Mouse (Mus musculus) megakaryocyte-erythroid progenitor cell, adult 5 weeks (primary cell): ENCODE results near the gene Gm20765. TPM values are rescaled to one million over a fixed set of nuclear protein-coding genes. Genes with fewer than 3 reads are reported as not detected.

Source experiments
- polyA plus RNA-seq: library from polyadenylated mRNA; stranded (reverse); fragments of >175 nt; gene quantifications from 2 replicates; pipeline ENCODE4 v1.2.3, GENCODE M21; 2012

Gene Gm20765
- not detected in 2 replicates for polyA plus RNA-seq

GRCm38 (mm10) chr10:104185233-104185632, at the start of gene Gm20765:
Gene Gm20765 (plus strand): TSS chr10:104185533.

DNA sequence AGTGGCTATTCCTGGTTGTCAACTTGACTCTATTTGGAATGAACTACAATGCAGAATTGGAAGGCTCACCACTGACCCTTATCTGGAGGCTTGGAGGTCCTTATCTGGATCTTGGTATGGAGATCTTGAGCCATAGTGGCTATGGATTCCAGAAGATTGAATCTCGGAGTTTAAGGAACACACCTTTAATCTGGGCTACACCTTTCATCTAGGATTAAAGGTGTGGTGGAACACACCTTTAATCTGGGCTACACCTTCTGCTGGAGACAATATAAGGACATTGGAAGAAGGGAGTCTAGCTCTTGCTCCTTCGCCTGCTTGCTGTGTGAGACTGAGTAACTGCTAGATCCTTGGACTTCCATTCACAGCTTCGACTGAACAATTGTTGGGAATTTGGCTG, 42.6 kb upstream of the Gm20765 start, which contains the start of gene Gm21293:
Gene Gm21293, plus strand, starts transcription at position 301 of the 400 bp plus-strand sequence.

GRCm38 (mm10) chr10:104151197-104151596, 34.1 kb upstream of the Gm20765 start, which contains the start of gene Gm6763:
Gene Gm6763 (plus strand): TSS chr10:104151497.

DNA sequence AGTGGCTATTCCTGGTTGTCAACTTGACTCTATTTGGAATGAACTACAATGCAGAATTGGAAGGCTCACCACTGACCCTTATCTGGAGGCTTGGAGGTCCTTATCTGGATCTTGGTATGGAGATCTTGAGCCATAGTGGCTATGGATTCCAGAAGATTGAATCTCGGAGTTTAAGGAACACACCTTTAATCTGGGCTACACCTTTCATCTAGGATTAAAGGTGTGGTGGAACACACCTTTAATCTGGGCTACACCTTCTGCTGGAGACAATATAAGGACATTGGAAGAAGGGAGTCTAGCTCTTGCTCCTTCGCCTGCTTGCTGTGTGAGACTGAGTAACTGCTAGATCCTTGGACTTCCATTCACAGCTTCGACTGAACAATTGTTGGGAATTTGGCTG, 25.6 kb upstream of the Gm20765 start, which contains the start of gene Gm8764:
Gene Gm8764, plus strand, starts transcription at position 301 of the 400 bp plus-strand sequence.

DNA sequence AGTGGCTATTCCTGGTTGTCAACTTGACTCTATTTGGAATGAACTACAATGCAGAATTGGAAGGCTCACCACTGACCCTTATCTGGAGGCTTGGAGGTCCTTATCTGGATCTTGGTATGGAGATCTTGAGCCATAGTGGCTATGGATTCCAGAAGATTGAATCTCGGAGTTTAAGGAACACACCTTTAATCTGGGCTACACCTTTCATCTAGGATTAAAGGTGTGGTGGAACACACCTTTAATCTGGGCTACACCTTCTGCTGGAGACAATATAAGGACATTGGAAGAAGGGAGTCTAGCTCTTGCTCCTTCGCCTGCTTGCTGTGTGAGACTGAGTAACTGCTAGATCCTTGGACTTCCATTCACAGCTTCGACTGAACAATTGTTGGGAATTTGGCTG, 17.1 kb upstream of the Gm20765 start, which contains the start of gene Gm21304:
Gene Gm21304, plus strand, starts transcription at position 301 of the 400 bp plus-strand sequence.

DNA sequence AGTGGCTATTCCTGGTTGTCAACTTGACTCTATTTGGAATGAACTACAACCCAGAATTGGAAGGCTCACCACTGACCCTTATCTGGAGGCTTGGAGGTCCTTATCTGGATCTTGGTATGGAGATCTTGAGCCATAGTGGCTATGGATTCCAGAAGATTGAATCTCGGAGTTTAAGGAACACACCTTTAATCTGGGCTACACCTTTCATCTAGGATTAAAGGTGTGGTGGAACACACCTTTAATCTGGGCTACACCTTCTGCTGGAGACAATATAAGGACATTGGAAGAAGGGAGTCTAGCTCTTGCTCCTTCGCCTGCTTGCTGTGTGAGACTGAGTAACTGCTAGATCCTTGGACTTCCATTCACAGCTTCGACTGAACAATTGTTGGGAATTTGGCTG, 8.6 kb upstream of the Gm20765 start, which contains the start of gene Gm21312:
Gene Gm21312, plus strand, starts transcription at position 301 of the 400 bp plus-strand sequence.

GRCm38 (mm10) chr10:104193742-104194141, 8.4 kb downstream of the Gm20765 start, which contains the start of gene Gm4340:
Gene Gm4340 (plus strand): TSS chr10:104194042.

Other genes with a start within 250 kb of the Gm20765 start
- gene Gm21293, start 42.5 kb upstream of the Gm20765 start, polyA plus RNA-seq = not detected in 2 replicates
- not detected in 2 replicates for gene Gm6763, start 34.0 kb upstream of the Gm20765 start, polyA plus RNA-seq
- gene Gm8764, start 25.5 kb upstream of the Gm20765 start, polyA plus RNA-seq = not detected in 2 replicates
- not detected in 2 replicates for gene Gm21304, start 17.0 kb upstream of the Gm20765 start, polyA plus RNA-seq
- not detected in 2 replicates for gene Gm21312, start 8.5 kb upstream of the Gm20765 start, polyA plus RNA-seq
- not detected in 2 replicates for gene Gm4340, start 8.5 kb downstream of the Gm20765 start, polyA plus RNA-seq